Mouse (Mus musculus) CH12.LX (cell line): ENCODE results near the gene BC030499. TPM values are rescaled to one million over a fixed set of nuclear protein-coding genes. Genes with fewer than 3 reads are reported as not detected.

Experiments used
- DNase-seq: peaks from one replicate; pipeline ENCODE4 v3.0.0-alpha.2; 2013; ENCODE audit errors: extremely low read depth
- H3K27ac ChIP-seq: 2 replicates; pipeline ENCODE4 v1.5.1; 2012; ENCODE audit warnings: low read depth, mild to moderate bottlenecking, control low read depth, moderate library complexity; ENCODE audit not compliant: insufficient read depth
- H3K27me3 ChIP-seq: replicated peaks from 2 replicates; pipeline ENCODE3; 2012; ENCODE audit warnings: inconsistent platforms
- H3K36me3 ChIP-seq, 2 experiments: replicated peaks in 1 of 2; 2 replicates each; pipeline versions ENCODE3 to v1.6.1; 2012; ENCODE audit warnings: inconsistent platforms in 1 of 2, low read length in 1 of 2, mild to moderate bottlenecking in 1 of 2, mixed read lengths in 1 of 2, moderate library complexity in 1 of 2; ENCODE audit not compliant: control insufficient read depth in 1 of 2, insufficient read depth in 1 of 2
- H3K4me1 ChIP-seq, 2 experiments: 2 replicates each; pipeline ENCODE4 v1.6.1; 2012; ENCODE audit warnings: inconsistent platforms in 1 of 2, moderate library complexity in 1 of 2; ENCODE audit not compliant: insufficient read depth in 2 of 2, control insufficient read depth in 1 of 2
- H3K4me2 ChIP-seq: 2 replicates; pipeline ENCODE4 v1.6.1; 2012; ENCODE audit warnings: low read depth, mild to moderate bottlenecking, control low read depth; ENCODE audit not compliant: poor library complexity, insufficient read depth, severe bottlenecking
- H3K4me3 ChIP-seq, 3 experiments: fragments of 150-350 bp in 1 of 3; sonication (generic) in 1 of 3; replicated peaks in 1 of 3; 2 replicates each; pipeline versions ENCODE3 to v1.5.1; 2011 to 2012; ENCODE audit warnings: low read depth in 2 of 3, low read length in 2 of 3, mild to moderate bottlenecking in 2 of 3, moderate library complexity in 2 of 3, control low read depth in 1 of 3, improper control_type of control experiment in 1 of 3, inconsistent platforms in 1 of 3, mixed read lengths in 1 of 3; ENCODE audit not compliant: poor library complexity in 1 of 3
- H3K79me2 ChIP-seq: replicated peaks from 2 replicates; pipeline ENCODE4 v1.6.1; 2012; ENCODE audit warnings: mild to moderate bottlenecking, moderate library complexity; ENCODE audit not compliant: control insufficient read depth, poor library complexity, insufficient read depth, severe bottlenecking; ENCODE audit errors: extremely low read depth
- H3K9ac ChIP-seq: 2 replicates; pipeline ENCODE4 v1.6.1; 2012; ENCODE audit warnings: low read depth, mild to moderate bottlenecking, control low read depth, moderate library complexity; ENCODE audit not compliant: insufficient read depth
- H3K9me3 ChIP-seq: replicated peaks from 2 replicates; pipeline ENCODE3; 2012; ENCODE audit warnings: low read length, inconsistent platforms, mixed read lengths
- BHLHE40 ChIP-seq: IDR thresholded peaks from 2 replicates; pipeline ENCODE4 v1.6.1; 2011; ENCODE audit warnings: mild to moderate bottlenecking, low read depth, low read length, improper control_type of control experiment
- CHD1 ChIP-seq: IDR thresholded peaks from 2 replicates; pipeline ENCODE4 v1.6.1; 2012; ENCODE audit warnings: low read depth, low read length, improper control_type of control experiment, inconsistent platforms
- ELF1 ChIP-seq: IDR thresholded peaks from 2 replicates; pipeline ENCODE4 v1.6.1; 2014; ENCODE audit warnings: low read depth, mild to moderate bottlenecking, inconsistent platforms, low read length, improper control_type of control experiment
- EP300 ChIP-seq: IDR thresholded peaks from 2 replicates; pipeline ENCODE4 v1.6.1; 2011; ENCODE audit warnings: low read length, improper control_type of control experiment
- ETS1 ChIP-seq: conservative IDR thresholded peaks from 2 replicates; pipeline ENCODE4 v1.6.1; 2012; ENCODE audit warnings: low read depth, mild to moderate bottlenecking, inconsistent platforms, low read length, improper control_type of control experiment, moderate library complexity
- IRF4 ChIP-seq: IDR thresholded peaks from 2 replicates; pipeline ENCODE4 v1.6.1; 2014; ENCODE audit warnings: low read depth, mild to moderate bottlenecking, inconsistent platforms, low read length, improper control_type of control experiment
- KAT2A ChIP-seq: IDR thresholded peaks from 2 replicates; pipeline ENCODE4 v1.6.1; 2012; ENCODE audit warnings: low read length, improper control_type of control experiment, inconsistent platforms; ENCODE audit not compliant: insufficient replicate concordance
- MAFK ChIP-seq: IDR thresholded peaks from 2 replicates; pipeline ENCODE4 v1.6.1; 2011; ENCODE audit warnings: low read length, improper control_type of control experiment; ENCODE audit not compliant: insufficient replicate concordance
- MAX ChIP-seq: IDR thresholded peaks from 2 replicates; pipeline ENCODE4 v1.6.1; 2011; ENCODE audit warnings: low read length, improper control_type of control experiment
- MAZ ChIP-seq: IDR thresholded peaks from 2 replicates; pipeline ENCODE4 v1.6.1; 2012; ENCODE audit warnings: low read depth, mild to moderate bottlenecking, inconsistent platforms, low read length, improper control_type of control experiment, moderate library complexity
- MEF2A ChIP-seq: IDR thresholded peaks from 2 replicates; pipeline ENCODE4 v1.6.1; 2014; ENCODE audit warnings: low read depth, mild to moderate bottlenecking, inconsistent platforms, low read length, improper control_type of control experiment, borderline replicate concordance
- MXI1 ChIP-seq: IDR thresholded peaks from 2 replicates; pipeline ENCODE4 v1.6.1; 2011; ENCODE audit warnings: mild to moderate bottlenecking, low read depth, low read length, improper control_type of control experiment
- MYC ChIP-seq: IDR thresholded peaks from 2 replicates; pipeline ENCODE4 v1.6.1; 2011; ENCODE audit warnings: low read depth, mild to moderate bottlenecking, improper control_type of control experiment, low read length
- POLR2A ChIP-seq: IDR thresholded peaks from 2 replicates; pipeline ENCODE4 v1.6.1; 2011; ENCODE audit warnings: low read depth, mild to moderate bottlenecking, improper control_type of control experiment, low read length
- POLR2AphosphoS2 ChIP-seq: IDR thresholded peaks from 2 replicates; pipeline ENCODE4 v1.6.1; 2011; ENCODE audit warnings: low read depth, low read length, improper control_type of control experiment
- RCOR1 ChIP-seq: conservative IDR thresholded peaks from 2 replicates; pipeline ENCODE4 v1.6.1; 2012; ENCODE audit warnings: low read depth, mild to moderate bottlenecking, inconsistent platforms, low read length, improper control_type of control experiment
- SIN3A ChIP-seq: IDR thresholded peaks from 2 replicates; pipeline ENCODE4 v1.6.1; 2012; ENCODE audit warnings: low read length, improper control_type of control experiment, inconsistent platforms
- SMC3 ChIP-seq: IDR thresholded peaks from 2 replicates; pipeline ENCODE4 v1.6.1; 2011; ENCODE audit warnings: low read depth, low read length, improper control_type of control experiment
- TBP ChIP-seq: conservative IDR thresholded peaks from 2 replicates; pipeline ENCODE4 v1.6.1; 2011; ENCODE audit warnings: low read depth, low read length, improper control_type of control experiment
- TCF12 ChIP-seq: IDR thresholded peaks from 2 replicates; pipeline ENCODE4 v1.6.1; 2014; ENCODE audit warnings: low read depth, mild to moderate bottlenecking, inconsistent platforms, low read length, improper control_type of control experiment
- USF2 ChIP-seq: conservative IDR thresholded peaks from 2 replicates; pipeline ENCODE4 v1.6.1; 2011; ENCODE audit warnings: low read depth, low read length, improper control_type of control experiment
- ZMIZ1 ChIP-seq: IDR thresholded peaks from 2 replicates; pipeline ENCODE4 v1.6.1; 2012; ENCODE audit warnings: low read depth, mild to moderate bottlenecking, inconsistent platforms, low read length, improper control_type of control experiment
- ZNF384 ChIP-seq: IDR thresholded peaks from 2 replicates; pipeline ENCODE4 v1.6.1; 2012; ENCODE audit warnings: low read depth, low read length, improper control_type of control experiment, inconsistent platforms
- dilution Hi-C: fragments of 300-500 bp; cut with MboI; formaldehyde crosslinking; loops from 2 replicates; pipeline ENCODE4 v1.14.3; 2020; ENCODE audit warnings: low sequenced_read_pairs; ENCODE audit not compliant: extremely low pct_unique_long_range_greater_than_20kb, extremely low pct_ligation_motif_present
- in situ Hi-C: fragments of 300-500 bp; cut with MboI; formaldehyde crosslinking; loops from 3 replicates; pipeline ENCODE4 v1.14.3; 2019; ENCODE audit warnings: low sequenced_read_pairs, low pct_ligation_motif_present, low pct_unique_long_range_greater_than_20kb, mixed read lengths
- polyA plus RNA-seq: library from polyadenylated mRNA; unstranded; fragments of >175 nt; gene quantifications from 2 replicates; pipeline ENCODE4 v1.2.1, GENCODE M21; 2012; ENCODE audit warnings: low read depth; ENCODE audit not compliant: insufficient read length
- total RNA-seq, 2 experiments: library from RNA; depleted of rRNA; stranded (reverse); fragments of 300-350 nt in 1 of 2; fragments of >200 nt in 1 of 2; gene quantifications; 2 replicates each; pipeline ENCODE4 v1.2.3; 2012 to 2014

The BC030499 gene
- total and polyA plus RNA-seq, 3 experiments = 0.81 to 1.3 (median 1.1) TPM

DNA sequence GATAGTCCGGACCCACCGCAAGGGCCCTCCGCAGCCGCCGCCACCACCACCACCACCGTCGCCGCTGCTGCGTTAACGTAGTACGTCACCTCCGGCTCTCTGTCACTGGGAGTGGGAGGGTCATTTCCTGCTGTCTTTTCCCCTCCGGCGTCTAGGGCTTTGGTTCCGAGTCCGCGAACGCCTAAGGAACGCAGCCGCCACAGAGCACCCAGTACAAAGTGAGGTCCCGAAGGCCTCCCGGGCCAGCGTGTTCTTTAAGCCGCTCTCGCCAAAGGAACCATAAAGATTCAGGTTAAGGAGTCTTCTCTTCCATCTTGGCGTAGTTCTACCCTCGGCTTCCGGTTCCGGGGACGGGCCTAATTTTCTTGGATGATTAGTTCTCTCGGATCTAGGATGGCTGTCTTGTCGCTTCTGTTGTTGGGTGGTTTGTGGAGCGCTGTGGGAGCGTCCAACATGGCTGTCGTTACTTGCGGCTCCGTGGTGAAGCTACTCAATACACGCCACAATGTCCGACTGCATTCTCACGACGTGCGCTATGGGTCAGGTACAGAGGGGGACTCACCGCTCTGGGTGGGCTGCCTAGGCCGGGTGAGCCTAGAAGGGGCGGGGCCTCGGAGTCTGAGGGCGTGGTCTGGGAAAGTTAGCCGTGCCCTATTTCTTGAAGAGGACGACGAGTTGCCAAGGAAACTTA, 44.9 kb upstream of the BC030499 start, which contains the start of the genes Sdf2 and Supt6 (continued):
- TF ChIP-seq ZNF384 (0 out of 2 replicates have a peak, but pooled peaks have one; percentile 5), IRF4 (peak; percentile 19; the same call in 1 of the 2 replicates), POLR2A (peak; percentile 90), ZMIZ1 (peak; percentile 68), SMC3 (no peak), ELF1 (peak; percentile 89), MAX (peak; percentile 57), MAFK (no peak), MYC (0 out of 2 replicates have a peak, but pooled peaks have one; percentile 47), POLR2AphosphoS2 (peak; percentile 75; the same call in 1 of the 2 replicates), TCF12 (peak; percentile 89), EP300 (no peak), KAT2A (0 out of 2 replicates have a peak, but pooled peaks have one; percentile 18)

GRCm38 (mm10) chr11:78246318-78247011, 44.2 kb upstream of the BC030499 start:
- no peak for DNase-seq
- in situ Hi-C loops (no loop called here), dilution Hi-C loops (no loop called here)
- Histone ChIP-seq H3K9ac (peak overlapping the region; percentile 97), H3K79me2 (peaks cover 80% of the 10 kb centered on the region), H3K27me3 (no peaks in the 10 kb centered on the region), H3K4me3 (peak overlapping the region; percentile 91 to 98 (median 97))
- TF ChIP-seq MXI1 = peak; percentile 30
- 0 out of 2 replicates have a peak, but pooled peaks have one; percentile 67 for TF ChIP-seq RCOR1
- TF ChIP-seq MAFK = 0 out of 2 replicates have a peak, but pooled peaks have one; percentile 21
- TF ChIP-seq USF2 = no peak
- TF ChIP-seq BHLHE40 = no peak
- 0 out of 2 replicates have a peak, but pooled peaks have one; percentile 4 for TF ChIP-seq TBP
- peak; percentile 35; the same call in 1 of the 2 replicates for TF ChIP-seq EP300
- no peak for TF ChIP-seq ETS1
- TF ChIP-seq IRF4 = 0 out of 2 replicates have a peak, but pooled peaks have one; percentile 11
- peak; percentile 88 for TF ChIP-seq CHD1
- TF ChIP-seq SIN3A = peak; percentile 35; the same call in 1 of the 2 replicates
- peak; percentile 13; the same call in 1 of the 2 replicates for TF ChIP-seq MEF2A
- TF ChIP-seq MAZ = no peak
- TF ChIP-seq, all 38 proteins: peak for 9
- H3K9me3 ChIP-seq = no peaks in the 10 kb centered on the region
- H3K4me1 ChIP-seq = peaks cover 8 to 63% of the 10 kb centered on the region in 2 experiments
- H3K4me2 ChIP-seq = peak overlapping the region; percentile 100
- H3K36me3 ChIP-seq = peaks cover 14 to 42% of the 10 kb centered on the region in 2 experiments
- H3K27ac ChIP-seq = no peak overlapping the region; the same call in none of the 2 replicates
